Mouse (Mus musculus) heart, adult 8-10 months (tissue): ENCODE measurements around the gene Lrrc46. TPM values are rescaled to one million over a fixed set of nuclear protein-coding genes. Genes with fewer than 3 reads are reported as not detected.

Source experiments
- DNase-seq: peaks from one replicate; pipeline ENCODE4 v3.0.0; 2022; ENCODE audit warnings: low spot score
- total RNA-seq, 4 experiments: library from RNA; stranded (reverse); gene quantifications; 2 replicates each; pipeline ENCODE4 v1.2.4; 2022

Lrrc46 gene
- total RNA-seq, 4 experiments from 2014 or later = 0.26 to 0.33 TPM; not detected in 2

DNA sequence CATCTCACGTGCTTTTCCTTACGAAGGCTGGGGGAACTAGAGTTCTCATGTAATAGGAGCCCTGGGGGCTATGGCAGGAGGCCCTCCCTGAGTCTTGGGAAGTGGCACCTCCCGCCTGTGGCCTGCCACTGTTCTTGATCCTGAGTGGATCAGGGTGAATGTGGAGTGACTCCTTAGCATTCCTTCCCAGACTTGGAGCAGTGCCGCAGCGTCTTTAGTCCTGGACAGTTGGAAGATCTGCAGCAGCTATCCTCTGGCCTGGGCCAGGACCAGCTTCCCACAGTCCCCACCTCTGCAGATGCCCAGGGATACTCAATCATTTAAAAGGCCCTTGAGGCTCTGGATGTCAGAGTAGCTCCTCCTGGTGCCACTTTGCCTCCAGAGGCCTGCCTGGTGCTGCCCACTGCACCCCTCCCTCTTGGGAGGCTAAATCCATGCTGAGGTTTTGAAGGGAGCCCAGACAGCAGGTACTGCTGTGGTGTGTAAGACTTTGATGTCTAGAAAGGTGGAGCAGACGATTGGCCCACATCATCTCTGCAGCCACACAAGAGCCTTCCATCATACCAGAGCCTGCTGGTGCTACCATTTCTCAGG lies 8.4 kb upstream of the Lrrc46 start:
- no peak for DNase-seq

DNA sequence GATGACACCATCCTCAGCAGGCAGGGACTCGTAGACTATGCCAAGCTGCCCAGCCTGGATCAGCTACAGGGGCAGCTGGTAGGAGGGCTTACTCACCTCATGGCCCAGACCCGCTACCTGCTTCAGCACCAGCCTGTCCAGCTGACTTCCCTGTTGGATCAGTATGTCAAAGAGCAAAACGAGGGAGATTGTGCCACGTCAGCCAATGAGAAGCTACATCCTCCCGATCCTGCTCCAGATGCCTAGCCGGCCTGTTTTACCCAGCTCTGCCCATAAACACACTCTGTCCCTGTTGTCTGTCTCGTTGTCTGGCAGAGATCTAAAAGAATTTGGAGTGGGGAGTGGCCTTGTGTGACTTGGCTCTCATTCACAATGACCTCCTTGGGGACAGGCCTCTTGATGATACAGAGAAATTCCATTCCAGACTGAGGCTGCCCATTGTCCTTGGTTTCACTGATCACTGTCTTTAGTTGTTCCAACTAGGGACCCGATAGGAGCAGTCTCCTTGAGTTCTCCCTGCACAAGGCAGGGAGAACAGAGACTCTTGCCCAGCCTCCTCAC lies 7.0 kb upstream of the Lrrc46 start:
- no peak for DNase-seq

DNA sequence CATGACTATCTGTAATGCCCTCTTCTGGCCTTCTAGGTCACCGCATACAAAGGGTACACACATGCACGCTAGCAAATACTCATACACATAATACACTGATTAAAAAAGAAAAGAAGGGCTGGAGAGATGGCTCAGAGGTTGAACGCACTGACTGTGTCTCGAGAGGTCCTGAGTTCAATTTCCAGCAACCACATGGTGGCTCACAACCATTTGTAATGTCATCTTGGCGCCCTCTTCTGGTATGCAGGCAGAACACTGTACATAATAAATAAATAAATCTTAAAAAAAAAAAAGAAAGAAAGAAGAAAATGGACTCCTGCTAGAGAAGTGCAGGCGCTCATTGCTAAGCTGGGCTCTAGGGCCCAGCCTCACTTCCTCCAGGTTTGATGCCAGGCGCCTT lies 4.7 kb upstream of the Lrrc46 start:
- DNase-seq = no peak

DNA sequence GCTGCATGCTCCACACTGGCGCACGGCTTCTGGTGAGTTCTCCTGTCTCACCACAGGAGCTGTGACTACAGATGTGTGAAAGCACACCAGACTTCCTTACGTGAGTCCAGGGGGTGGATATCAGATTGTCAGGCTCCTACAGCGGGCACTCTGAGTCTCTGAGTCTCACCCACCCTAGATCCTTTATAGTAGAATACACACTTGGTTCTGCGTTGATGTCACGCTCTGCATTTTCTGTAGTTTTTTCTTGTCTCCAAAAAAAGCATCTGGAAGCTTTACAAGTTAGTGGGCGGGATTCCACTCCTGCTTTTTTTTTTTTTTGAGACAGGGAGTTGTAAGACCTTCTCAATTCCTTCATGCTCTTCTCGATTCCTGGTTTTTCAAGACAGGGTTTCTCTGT lies 3.7 kb upstream of the Lrrc46 start:
- DNase-seq = no peak

DNA sequence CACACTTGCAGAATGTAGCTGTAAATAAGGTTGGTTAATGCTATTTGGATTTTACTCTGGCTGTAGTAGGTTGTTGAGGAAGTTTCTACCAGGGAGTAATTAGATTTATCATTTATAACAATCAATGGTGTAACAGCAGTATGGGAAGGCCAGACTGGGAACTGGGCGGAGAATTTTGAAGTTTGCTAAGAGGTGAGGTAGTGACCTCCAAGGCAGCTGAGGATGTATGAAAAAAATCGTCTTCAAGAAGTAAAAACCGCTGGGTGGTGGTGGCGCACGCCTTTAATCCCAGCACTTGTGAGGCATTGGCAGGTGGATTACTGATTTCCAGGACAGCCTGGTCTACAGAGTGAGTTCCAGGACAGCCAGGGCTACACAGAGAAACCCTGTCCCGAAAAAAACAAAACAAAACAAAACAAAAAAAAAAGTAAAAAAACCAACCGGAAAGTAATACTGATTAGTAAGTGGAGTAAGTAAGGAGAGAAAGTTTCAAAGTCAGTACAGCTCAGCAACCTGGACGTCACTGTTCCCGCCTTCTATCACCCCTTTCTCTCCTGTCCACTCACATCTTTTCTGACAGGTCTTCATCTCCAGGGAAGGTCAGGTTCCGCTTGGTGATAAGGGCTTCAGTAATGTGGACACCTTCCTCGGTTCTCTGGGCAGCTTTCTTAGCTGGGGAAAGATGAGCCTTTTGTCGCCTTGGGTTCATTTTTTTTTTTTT lies 746 bp downstream of the Lrrc46 start:
- DNase-seq = no peak

DNA sequence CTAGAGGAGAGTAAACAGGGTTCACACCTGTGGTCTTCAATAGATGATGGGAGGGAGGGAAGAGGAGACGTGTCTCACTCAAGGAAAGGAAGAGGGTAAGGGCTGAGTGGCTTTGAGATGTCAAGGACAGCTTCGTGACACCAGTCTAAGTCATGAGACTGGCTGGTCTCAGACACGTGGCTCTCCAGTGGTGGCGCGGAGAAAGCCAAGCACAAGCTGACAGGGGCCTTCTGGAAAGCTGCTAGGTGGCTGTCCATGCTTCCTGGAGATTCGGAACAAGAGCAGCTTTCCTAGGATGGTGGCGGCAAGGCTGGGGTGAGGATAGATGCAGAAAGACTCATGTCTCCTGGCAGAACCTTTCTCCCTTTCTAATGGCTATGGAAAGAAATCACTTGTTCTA lies 2.3 kb downstream of the Lrrc46 start:
- DNase-seq = no peak

DNA sequence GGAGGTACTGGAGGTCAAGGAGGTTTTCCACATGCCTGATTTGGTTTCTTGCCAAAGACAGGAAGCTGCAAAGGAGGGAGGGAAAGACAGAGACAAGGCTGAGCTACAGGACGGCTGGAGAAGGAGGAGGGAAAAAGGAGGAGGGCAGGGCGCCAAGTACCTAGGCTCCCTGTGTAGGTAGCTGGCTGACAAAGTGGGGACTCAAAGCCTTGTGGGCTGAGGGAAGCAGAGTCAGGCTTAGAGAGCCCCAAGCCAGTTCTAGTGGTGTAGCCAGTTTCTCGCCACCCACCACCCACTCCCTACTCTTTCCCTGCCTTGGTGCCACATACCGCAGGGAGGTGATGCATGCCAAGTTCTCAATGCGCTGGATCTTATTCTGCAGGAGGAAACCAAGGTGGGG lies 5.1 kb downstream of the Lrrc46 start:
- no peak for DNase-seq

DNA sequence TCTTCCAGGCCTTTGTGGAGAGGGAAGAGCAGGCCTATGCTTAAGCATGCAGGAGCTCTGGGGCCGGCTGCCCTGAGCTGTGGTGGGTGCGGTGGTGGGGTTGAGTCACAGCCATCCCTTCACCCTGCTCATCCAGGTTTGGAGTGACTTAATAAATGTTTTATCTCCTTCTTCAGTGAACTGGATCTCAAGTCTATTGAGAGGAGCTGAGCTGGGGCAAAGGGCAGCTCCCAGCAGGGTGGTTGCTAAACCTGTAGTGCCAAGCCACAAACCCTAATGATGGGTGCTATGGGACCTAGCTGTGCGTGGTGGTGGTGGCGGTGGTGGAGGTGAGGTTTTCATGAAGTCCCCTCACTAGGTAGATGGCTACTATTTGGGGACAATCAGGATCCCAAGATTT lies 7.4 kb downstream of the Lrrc46 start:
- DNase-seq = no peak

DNA sequence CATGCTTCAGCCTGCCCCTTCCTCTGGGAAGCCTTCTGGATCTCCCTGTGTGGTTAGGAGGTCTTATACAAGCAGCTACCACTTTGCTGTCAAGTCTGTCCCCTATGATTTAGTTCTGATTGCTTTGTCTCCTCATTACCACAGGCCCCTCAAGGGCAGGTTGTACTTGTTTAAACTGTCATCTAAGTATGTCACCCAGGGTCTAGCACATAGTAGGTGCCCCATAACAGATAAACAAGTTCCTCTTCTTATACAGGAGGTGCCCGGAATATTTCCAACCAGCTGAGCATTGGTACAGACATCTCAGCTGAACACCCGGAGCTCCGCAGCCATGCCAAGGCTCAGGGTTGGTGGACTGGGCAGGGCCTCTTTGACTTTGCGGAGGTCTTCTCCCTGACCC lies 8.7 kb downstream of the Lrrc46 start:
- DNase-seq = no peak

DNA sequence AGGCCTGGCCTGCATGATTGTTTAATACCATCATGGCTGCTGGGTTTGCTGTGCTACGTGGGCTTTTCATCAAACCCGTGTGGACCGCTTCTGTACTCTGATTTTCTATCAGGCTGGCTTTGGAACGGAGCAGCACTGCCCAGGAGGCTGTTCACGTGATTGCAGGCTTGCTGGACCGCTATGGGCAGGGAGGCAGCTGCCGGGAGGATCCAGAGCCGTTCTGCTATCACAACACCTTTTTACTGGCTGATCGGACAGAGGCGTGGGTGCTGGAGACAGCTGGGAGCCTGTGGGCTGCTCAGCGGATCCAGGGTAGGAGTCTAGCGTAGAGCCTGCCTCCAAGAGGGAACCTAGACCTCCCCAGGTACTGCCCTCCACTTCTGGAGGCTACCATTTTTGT lies 9.2 kb downstream of the Lrrc46 start:
- no peak for DNase-seq

DNA sequence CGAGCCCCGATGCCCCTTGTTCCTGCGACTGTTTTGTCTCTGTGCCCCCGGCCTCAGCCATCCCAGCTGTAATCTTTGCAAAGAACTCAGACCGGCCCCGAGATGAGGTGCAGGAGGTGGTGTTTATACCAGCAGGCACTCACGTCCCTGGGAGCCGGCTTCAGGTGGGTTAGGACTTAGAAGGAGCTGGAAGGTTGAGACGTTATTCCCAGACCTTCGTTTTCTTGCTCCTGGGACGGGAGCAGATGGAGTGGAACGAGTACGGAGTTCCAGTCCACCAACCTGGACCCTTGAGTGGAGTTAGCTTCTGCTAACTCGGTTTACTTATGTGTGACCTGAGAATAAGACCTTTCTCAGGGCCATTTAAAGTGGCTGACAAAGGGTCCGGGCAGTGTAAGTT lies 10.8 kb downstream of the Lrrc46 start:
- DNase-seq = no peak

DNA sequence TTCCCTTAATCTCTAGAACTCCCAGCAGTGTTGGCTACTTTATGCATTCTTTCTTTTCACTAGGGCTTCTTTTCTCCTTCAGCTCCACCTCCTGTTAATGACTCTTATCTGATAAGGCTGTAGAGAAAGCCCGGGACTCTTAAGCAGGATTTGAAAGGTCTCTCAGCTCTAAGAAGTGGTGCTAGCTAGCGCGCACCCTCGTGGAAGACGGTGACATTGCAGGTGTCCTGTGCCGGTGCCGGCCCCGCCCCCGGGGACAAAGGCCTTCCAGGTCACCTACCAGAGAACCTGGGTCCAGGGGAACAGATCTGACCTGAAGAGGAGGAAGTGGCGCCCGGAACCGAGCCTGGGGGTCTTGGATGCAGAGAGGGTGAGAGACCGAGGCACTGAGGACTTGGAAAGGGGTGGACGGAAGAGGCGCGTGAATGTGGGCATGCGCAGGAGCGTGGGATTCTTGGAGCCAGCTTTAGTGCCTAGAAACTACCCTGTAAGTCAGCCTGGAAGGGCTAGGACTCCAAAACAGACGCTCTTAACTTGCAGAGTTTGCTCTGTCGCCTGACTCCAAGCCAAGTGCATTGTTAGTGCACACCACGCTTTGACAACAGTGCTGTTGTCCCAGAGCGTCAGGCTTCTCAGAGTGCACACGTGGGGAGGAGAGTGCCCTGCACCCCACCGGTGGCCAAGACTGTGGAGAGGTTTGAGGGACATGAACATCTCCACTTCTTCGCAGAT lies 11.4 kb downstream of the Lrrc46 start, which contains the start of gene Scrn2:
Gene Scrn2 (plus strand): TSS at position 253 of the 732 bp plus-strand sequence.
- peak; percentile 88 for DNase-seq

DNA sequence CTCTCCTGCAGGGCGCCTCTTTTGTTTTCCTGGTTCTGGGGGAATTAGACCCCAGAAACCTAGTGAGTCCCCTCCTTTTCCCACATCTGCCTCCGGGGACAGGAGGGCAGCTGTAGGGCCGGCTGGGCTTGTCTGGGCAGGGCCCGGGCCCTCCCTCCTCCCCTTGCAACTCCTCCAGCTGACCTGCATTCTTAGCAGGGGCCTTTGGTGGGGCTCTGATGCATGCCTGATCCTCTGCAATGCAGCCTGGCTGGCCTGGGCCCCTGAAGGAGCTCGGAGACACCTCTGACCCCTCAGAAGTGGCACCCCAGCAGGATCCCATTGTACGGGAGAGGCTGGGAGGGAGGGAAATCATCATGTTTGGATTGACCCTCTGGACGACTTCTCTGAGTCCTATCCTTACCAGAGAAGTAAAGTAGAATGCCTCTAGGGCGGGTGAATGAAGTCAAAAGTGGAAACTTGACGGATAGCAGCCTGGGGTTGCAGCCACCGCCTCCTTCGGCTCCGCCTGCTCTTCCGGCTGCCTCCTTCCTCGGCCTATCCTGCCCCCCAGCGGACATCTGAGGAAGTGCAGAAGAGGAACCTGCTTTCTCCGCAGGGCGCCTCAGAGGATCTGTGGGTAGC lies 15.4 kb downstream of the Lrrc46 start:
- DNase-seq = peak; percentile 82

DNA sequence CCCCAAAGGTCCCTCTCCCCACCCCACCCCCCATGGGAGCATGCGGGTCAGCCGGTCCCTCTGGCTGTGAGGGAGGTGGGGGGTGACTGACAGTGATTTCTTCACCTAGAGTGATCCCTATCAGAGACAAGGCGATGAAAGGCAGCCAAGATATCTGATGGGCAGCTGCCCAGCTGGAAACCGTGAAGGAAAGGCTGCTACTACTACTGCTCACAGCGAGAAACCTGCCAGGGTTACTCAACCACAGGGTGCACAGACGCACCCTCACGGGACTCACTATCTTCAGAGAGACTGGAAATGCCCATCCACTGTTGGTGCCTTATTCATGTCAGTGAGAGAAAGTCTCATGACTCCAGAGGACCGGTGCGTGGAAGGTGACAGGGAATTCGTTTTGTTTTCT lies 16.2 kb downstream of the Lrrc46 start:
- DNase-seq = no peak

DNA sequence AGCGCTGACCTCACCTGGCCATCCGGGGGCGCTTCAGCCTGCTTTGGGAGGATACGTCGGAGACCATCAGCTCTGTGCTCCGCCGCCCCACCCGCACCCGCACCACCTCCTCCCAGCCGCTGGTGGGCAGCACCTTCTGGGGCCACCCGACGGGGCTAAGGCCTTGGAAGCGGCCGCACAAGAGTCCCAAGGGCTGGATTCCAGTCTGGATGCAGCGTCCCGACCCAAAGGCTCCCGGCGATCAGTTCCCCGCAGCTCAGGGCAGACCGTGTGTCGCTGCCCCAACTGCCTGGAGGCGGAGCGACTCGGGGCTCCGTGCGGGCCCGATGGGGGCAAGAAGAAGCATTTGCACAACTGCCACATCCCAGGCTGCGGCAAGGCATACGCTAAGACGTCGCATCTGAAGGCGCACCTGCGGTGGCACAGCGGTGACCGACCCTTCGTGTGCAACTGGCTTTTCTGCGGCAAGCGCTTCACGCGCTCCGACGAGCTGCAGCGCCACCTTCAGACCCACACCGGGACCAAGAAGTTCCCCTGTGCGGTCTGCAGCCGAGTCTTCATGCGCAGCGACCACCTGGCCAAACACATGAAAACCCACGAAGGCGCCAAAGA lies 19.2 kb downstream of the Lrrc46 start:
- peak; percentile 55 for DNase-seq

DNA sequence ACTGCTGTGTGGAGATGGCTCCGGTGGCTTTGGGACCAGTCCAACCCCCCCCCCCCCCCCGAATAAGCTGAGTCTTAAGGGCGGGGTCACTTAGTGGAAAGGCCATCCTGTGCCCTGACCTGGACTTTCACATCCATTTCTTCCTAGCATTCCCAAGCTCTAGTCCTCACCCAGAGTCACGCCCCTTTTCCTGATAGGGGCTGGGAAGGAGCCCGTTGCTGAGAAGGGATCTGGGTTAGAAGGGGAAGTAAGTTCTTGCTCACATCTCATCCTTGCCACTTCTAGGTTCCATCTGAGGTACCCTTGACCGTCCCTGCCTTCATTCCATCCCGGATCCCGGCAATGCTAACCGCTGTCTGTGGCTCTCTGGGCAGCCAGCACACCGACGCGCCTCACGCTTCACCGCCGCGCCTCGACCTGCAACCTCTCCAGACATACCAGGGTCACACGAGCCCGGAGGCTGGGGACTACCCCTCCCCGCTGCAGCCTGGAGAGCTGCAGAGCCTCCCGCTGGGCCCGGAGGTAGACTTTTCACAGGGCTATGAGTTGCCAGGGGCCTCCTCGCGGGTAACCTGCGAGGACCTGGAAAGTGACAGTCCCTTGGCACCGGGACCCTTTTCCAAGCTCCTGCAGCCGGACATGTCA lies 20.0 kb downstream of the Lrrc46 start:
- no peak for DNase-seq

DNA sequence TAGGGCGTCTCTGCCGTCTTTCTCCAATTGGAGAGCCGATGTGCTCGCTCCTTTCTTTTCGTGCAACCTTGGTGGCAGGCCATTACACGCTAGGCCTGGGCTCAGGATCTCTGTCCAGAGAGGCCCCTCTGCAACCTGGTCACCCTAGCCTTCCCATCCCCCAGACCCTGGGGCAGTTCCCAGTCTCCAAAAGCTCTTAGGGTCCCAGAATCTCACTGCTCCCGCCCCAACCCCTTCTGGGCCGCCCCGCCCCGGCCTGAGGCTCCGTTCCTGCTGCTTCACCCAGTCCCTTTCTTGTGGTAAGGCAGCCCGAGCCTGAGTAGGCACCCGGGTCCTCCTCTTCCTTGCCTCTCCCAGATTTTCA lies 21.9 kb downstream of the Lrrc46 start:
- DNase-seq = no peak

DNA sequence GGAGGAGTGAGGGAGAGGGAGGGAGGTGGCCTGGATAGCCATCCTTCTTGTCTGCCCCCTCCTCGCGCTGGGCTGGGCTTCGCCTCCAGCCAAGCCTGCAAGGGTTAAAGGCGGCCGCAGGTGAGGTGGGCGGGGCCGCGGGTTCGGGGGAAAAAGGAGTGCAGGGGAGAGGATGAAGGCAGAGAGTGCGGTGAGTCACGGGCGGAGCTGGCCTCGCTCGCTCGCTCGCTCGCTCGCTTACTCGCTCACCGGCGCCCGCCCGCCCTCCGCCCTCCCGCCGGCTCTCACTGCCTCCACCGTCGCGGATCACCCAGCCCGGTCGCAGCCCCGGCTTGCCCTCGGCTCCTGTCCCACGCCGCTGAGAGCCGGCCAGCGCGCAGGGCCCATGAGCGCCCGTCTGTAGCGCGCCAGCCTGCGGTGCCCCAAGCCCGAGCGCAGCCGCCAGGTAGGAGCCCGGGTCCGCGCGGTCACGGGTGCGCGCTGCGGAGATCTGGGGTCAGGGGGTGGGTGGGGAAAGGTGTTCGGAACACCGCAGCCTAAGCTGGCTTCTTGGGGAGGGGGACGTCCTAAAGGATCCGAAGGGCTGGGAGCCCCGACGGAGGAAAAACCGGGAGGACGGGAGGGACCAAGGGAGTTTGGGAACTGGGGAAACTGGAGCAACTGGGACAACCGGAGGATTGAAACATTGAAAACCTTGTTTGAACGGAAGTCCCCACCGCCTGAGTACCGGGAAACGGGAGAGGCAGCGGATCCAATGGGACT lies 22.4 kb downstream of the Lrrc46 start:
- no peak for DNase-seq

DNA sequence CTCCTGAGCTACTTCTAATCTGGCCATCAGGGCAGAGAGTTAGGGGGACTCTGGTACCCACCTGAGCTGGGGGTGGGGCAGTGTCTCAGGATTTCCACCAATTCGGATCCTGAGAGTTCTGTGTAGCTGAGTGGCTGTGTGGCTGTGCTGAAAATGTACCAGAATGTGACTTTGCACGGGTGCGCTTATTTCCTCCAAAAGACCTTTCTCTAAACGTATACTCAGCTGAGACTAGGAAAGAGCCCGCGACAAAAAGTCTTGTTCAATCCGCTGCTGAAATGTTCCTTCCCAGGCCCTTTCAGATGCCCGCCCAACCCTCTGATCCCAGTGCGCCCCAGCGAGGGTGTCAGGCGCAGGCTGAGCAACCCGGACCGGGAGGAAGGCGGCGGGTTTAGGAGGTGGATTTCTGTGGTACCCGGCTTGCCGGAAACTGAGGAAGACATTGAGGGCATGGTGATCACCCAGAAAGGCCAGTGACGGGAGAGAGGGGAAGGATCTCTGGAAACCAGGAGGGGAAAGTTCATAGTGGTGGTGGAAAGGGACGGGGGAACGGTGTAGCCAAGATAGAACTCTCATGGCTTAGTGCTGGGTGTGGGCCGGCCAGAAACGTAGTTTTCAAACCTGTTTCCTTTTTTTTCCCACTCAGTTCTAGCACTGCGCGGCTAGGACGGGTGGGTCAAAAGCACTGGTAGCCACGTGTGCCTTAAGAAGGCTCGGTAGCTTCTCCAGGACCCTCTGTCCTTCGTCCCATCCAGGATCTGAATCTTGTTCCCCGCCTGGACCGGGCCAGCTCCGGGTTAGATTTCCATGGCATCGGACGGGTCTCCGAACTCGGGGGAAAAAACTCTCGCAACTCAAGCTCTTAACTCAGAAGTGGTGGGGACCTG lies 23.3 kb downstream of the Lrrc46 start:
- DNase-seq = no peak
